Mouse (Mus musculus): Measurements from ENCODE around the gene Gm38431. TPM values are rescaled to one million over a fixed set of nuclear protein-coding genes. Genes with fewer than 3 reads are reported as not detected.

Gene Gm38431
- 14.2 and 36.9 TPM in 2 replicates for polyA plus RNA-seq (2012; rRNA removed)

DNA sequence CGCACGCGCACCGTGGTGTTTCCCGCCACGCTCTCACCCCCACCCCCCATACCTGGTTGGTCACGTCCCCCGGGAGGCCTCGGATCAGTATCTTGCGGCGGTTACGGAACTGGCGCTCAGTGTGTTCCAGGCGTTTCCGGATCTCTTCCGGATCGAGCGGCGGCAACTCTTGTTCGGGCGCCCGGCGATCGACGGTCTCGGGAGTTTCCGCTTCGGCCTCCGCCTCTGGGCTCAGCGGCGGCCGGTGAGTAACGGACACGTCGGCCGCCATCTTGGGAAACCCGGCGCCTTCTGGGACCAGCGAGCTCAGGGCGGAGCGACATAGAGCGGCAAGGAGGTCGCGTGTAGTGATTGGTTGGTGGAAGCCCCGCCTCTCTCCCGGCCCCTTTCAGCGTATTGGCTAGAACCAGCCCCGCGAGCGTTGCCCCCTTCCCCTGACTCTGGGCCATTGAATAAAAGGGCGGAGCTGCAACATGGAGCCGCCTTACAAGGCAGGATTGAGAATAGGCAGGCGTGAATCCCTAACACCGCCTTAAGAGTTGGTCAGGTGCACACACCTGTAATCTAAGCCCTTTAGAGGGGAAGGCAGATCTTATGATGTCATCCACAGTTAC, at the start of gene Gm38431, which contains the start of gene Raver1:
TSS of gene Gm38431 (minus strand) at position 291 of the 614 bp plus-strand sequence.
TSS of gene Raver1 (minus strand) at position 302 of the 614 bp plus-strand sequence.

DNA sequence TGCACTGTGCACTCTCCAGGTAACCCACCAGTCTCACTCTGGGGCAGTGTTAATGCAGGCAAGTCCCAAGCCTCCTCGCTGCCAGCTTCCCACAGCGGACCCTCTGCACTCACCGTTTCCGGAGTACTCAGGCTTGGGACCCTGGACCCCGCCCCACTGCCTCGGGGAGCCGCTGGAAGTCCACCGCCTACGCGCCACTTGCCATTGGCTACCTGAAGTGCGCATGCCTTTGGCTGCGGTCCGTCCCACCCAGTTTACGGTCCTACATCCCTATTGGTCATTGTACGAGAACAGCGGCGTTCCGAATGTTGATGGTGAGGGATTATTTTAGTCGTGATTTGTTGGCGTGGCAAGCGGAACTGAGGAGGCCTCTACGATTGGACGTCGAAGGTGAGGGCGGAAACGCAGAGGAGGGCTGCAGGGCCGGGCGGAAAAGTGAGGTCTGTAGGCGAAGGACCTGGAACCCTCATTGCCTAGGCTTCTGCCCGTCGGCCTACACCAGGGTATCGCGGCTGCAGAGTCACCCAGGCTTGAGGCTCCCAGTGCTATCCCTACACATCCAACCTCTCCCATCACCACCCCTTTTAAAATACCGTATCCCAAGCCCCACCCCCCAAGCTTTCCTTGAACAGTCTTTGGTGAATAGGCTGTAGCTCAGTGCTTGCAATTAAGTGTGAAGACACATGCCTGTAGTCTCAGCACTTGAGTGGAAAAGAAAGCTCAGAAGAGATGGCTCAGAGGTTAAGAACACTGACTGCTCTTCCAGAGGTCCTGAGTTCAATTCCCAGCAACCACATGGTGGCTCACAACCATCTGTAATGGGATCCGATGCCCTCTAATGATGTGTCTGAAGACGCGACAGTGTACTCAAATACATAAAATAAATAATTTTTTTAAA, 39.5 kb upstream of the Gm38431 start, which contains the start of gene Tyk2:
TSS of gene Tyk2 (minus strand) at position 185 of the 898 bp plus-strand sequence.

DNA sequence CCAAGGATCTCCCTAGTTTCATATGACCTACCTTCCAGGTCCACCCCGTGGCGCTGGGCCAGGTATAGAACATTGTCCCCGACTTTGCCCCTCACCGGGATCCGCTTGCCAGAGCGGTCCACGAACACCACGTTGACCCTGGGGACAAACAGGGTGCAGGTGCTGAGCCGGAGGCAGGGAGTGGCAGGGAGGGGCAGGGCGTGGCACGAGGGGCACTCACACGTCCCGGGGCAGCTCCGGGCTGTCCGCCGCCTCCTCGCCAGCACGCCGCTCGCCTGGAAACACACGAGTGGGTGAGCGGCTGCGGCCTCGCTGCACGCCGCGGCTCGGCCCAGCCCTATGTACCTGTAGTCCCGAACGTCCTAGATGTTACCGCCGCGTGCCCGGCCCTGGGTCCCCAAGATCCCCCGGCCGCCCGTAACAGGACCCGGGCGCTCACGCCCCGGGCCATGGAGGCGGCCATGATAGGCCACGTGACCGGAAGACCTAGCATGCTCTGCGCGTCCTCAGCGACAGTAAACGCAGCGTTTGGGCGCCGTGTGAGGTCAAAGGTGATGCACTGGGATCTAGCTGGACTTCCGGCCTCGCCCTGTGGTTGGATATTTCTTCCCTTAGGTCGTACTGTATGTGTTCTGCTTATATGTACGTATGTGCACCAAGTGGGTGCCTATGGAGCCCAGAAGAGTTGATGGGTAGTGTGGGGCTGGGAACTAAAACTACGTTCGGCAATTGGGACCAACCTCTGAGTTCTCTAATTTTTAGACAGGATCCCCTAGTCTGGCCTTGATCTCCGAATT, 18.6 kb downstream of the Gm38431 start, which contains the start of the genes Gm49373 and Fdx1l:
TSS of gene Gm49373 (minus strand) at position 53 of the 797 bp plus-strand sequence.
TSS of gene Fdx1l (minus strand) at position 571 of the 797 bp plus-strand sequence.

DNA sequence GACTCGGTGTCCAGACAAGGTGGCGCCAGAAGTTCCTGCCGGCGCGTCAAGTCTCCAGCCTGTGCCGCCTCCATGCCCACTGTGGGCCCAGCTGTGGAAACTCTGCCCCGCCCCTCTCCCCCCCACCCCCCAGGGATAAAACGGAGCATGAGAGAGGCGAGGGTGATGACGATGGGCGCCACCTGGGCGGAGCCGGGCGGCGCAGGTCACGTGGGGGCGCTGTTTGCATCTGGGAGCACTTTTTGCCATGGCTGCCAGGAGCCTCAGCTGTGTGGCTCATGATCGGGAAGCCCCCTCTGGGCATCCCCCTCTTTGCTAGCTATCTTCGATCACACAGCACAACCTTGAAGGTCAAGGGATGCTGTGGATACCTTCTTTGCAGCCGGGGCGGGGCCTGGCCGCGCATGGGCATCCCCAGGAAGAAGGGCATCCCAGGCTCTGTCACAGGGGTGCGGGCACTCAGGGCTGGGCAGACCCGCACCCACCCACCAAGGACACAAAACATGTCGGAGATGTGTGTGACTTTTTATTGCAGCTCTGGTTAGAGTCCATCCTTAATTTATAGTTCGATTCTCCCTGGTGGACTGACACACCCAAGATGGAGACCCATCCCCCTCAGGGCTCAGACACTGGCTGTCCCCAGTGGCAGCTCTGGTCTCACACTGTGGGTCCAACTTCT, 24.7 kb downstream of the Gm38431 start, which contains the start of gene Zglp1:
TSS of gene Zglp1 (minus strand) at position 88 of the 679 bp plus-strand sequence.

DNA sequence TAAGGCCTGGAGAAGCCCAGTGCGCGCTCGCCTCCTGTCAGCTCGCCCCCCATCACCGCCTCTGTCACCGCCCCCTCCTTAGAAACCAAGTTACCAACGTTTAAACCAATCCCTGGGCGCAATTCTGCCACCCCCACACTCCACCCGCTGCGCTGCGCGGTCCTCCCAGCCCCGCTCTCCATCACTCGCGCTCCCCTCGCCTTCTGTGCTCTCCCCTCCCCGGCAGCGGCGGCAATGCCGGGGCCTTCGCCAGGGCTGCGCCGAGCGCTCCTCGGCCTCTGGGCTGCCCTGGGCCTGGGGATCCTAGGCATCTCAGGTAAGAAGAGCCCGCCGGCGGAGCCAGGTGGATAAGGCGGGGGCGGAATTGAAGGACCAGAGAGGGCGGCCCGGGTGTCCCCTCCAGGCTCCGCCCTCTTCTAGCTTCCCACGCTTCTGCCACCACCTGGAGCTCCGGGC, 59.9 kb downstream of the Gm38431 start, which contains the start of gene Icam5:
TSS of gene Icam5 (plus strand) at position 178 of the 456 bp plus-strand sequence.

DNA sequence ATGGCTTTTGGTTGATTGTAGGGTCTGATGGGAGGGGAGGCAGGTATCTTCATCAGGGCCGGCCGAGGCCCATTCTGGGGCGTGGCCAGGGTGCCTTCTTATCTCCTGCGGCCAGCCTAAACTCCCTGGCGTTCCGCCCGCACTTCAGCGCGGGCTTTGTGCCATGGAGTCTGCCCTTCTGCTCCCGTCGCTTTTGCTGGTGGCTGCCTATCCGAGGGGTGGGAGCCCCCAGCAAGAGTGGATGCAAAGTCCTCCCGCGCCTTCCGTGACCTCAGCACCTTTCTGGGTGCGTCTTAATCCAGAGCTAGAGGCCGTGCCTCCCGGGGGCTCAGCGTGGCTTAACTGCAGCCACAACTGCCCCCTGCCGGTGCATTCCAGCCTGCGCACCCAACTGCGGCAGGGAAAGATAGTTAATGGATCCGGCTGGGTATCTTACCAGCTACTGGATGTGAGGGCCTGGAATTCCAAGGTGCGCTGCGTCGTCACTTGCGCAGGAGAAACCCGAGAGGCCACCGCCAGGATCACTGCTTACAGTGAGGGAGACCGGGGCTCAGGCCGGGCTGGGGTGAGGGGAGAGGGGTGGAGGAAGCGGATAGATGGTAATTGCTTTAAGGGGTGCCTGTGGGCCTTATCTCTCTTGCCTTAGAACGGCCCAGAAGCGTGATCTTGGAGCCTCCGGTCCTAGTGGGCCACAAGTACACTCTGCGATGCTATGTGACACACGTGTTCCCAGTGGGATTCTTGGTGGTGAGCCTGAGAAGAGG, 62.3 kb downstream of the Gm38431 start, which contains the start of gene Icam4:
TSS of gene Icam4 (plus strand) at position 83 of the 764 bp plus-strand sequence.

Other genes starting within 250 kb of the Gm38431 start
- gene A230050P20Rik, start 223.4 kb downstream of the Gm38431 start, polyA plus RNA-seq (2012; rRNA removed) = 49.2 and 51.0 TPM in 2 replicates
- 6.7 and 9.2 TPM in 2 replicates for gene Angptl6, start 212.3 kb downstream of the Gm38431 start, polyA plus RNA-seq (2012; rRNA removed)
- 74.6 and 94.0 TPM in 2 replicates for gene Ppan, start 203.8 kb downstream of the Gm38431 start, polyA plus RNA-seq (2012; rRNA removed)
- gene Eif3g, start 193.4 kb downstream of the Gm38431 start, polyA plus RNA-seq (2012; rRNA removed) = 106 and 126 TPM in 2 replicates
- 24.0 and 26.8 TPM in 2 replicates for gene Dnmt1, start 132.1 kb downstream of the Gm38431 start, polyA plus RNA-seq (2012; rRNA removed)
- 4.5 and 6.1 TPM in 2 replicates for gene S1pr2, start 115.2 kb downstream of the Gm38431 start, polyA plus RNA-seq (2012; rRNA removed)
- 92.4 and 92.9 TPM in 2 replicates for gene Mrpl4, start 89.3 kb downstream of the Gm38431 start, polyA plus RNA-seq (2012; rRNA removed)
- gene Icam1, start 76.0 kb downstream of the Gm38431 start, polyA plus RNA-seq (2012; rRNA removed) = 10.2 and 10.9 TPM in 2 replicates
- 0.20 and 0.69 TPM in 2 replicates for gene Icam4, start 62.6 kb downstream of the Gm38431 start, polyA plus RNA-seq (2012; rRNA removed)
- 0.17 and 0.27 TPM in 2 replicates for gene Icam5, start 59.9 kb downstream of the Gm38431 start, polyA plus RNA-seq (2012; rRNA removed)
- gene Zglp1, start 24.9 kb downstream of the Gm38431 start, polyA plus RNA-seq (2012; rRNA removed) = 0.66 and 1.1 TPM in 2 replicates
- 0.12 and 0.20 TPM in 2 replicates for gene Gm49373, start 18.9 kb downstream of the Gm38431 start, polyA plus RNA-seq (2012; rRNA removed)
- gene Fdx1l, start 18.4 kb downstream of the Gm38431 start, polyA plus RNA-seq (2012; rRNA removed) = 48.2 and 82.0 TPM in 2 replicates
- 64.1 and 72.3 TPM in 2 replicates for gene Raver1, start within 50 bp of the Gm38431 start, polyA plus RNA-seq (2012; rRNA removed)
- gene Tyk2, start 39.2 kb upstream of the Gm38431 start, polyA plus RNA-seq (2012; rRNA removed) = 36.9 and 38.6 TPM in 2 replicates
- gene Cdc37, start 58.0 kb upstream of the Gm38431 start, polyA plus RNA-seq (2012; rRNA removed) = 44.7 and 52.6 TPM in 2 replicates
- 6.9 and 7.2 TPM in 2 replicates for gene Pde4a, start 73.7 kb upstream of the Gm38431 start, polyA plus RNA-seq (2012; rRNA removed)
- 110 and 116 TPM in 2 replicates for gene Keap1, start 147.4 kb upstream of the Gm38431 start, polyA plus RNA-seq (2012; rRNA removed)
- gene S1pr5, start 156.4 kb upstream of the Gm38431 start, polyA plus RNA-seq (2012; rRNA removed) = 0.17 and 0.19 TPM in 2 replicates
- gene Atg4d, start 173.3 kb upstream of the Gm38431 start, polyA plus RNA-seq (2012; rRNA removed) = 123 and 143 TPM in 2 replicates
- 17.8 and 22.7 TPM in 2 replicates for gene Kri1, start 196.0 kb upstream of the Gm38431 start, polyA plus RNA-seq (2012; rRNA removed)
- gene Cdkn2d, start 199.4 kb upstream of the Gm38431 start, polyA plus RNA-seq (2012; rRNA removed) = 29.2 and 41.6 TPM in 2 replicates
- 94.6 and 96.9 TPM in 2 replicates for gene Ap1m2, start 220.3 kb upstream of the Gm38431 start, polyA plus RNA-seq (2012; rRNA removed)
- gene Slc44a2, start 228.7 kb upstream of the Gm38431 start, polyA plus RNA-seq (2012; rRNA removed) = 27.3 and 35.5 TPM in 2 replicates

All from colon, adult 2 months (tissue).